Comparison of ENCODE assay signal across 19 mouse cellular contexts in genomic region chr15:79101531-79101930, GRCm38 (mm10). TPM values are rescaled to one million over a fixed set of nuclear protein-coding genes. Genes with fewer than 3 reads are reported as not detected.
A peak's percentile ranks its signal among the peaks of the same experiment; 100 is the strongest.
DNase-seq lines count a peak whose midpoint lies in the region; ATAC-seq and TF ChIP-seq lines count a peak whose summit lies in the region.
"Had no signal": no experiment of that assay in that cellular context is flagged by ENCODE, and none has a peak within 500 bp of the region (broad histone marks: within the 10 kb centered on the region; RNA-seq: fewer than 3 reads in every experiment).

No protein-coding gene starts in this region.

- H3K9me3 ChIP-seq in forebrain, embryonic 13.5 days (replicated peaks), result no peaks in the 10 kb centered on the region
- H3K9me3 ChIP-seq in forebrain, postnatal 0 days (ENCODE audit: low read length), result no peaks in the 10 kb centered on the region
- H3K9me3 ChIP-seq in hindbrain, embryonic 10.5 days, result no peaks in the 10 kb centered on the region
- no peaks in the 10 kb centered on the region for H3K9me3 ChIP-seq in hindbrain, embryonic 12.5 days (replicated peaks)
- H3K9me3 ChIP-seq in embryonic facial prominence, embryonic 15.5 days (replicated peaks), result no peaks in the 10 kb centered on the region
- H3K9me3 ChIP-seq: neural tube, embryonic 15.5 days had no signal

- H3K36me3 ChIP-seq in forebrain, embryonic 13.5 days (ENCODE audit: poor library complexity, severe bottlenecking), result peaks cover 2% of the 10 kb centered on the region
- H3K36me3 ChIP-seq in forebrain, postnatal 0 days (ENCODE audit: insufficient read depth), result 0 out of 2 replicates have a peak, but pooled peaks cover 3% of the 10 kb centered on the region
- H3K36me3 ChIP-seq in hindbrain, embryonic 10.5 days, result 0 out of 2 replicates have a peak, but pooled peaks cover 2% of the 10 kb centered on the region
- H3K36me3 ChIP-seq in hindbrain, embryonic 12.5 days, result no peaks in the 10 kb centered on the region
- H3K36me3 ChIP-seq in embryonic facial prominence, embryonic 15.5 days, result no peaks in the 10 kb centered on the region
- H3K36me3 ChIP-seq: neural tube, embryonic 15.5 days had no signal

- H3K27me3 ChIP-seq in forebrain, embryonic 13.5 days, result 0 out of 2 replicates have a peak, but pooled peaks cover 2% of the 10 kb centered on the region
- H3K27me3 ChIP-seq in forebrain, postnatal 0 days (ENCODE audit: insufficient read depth, low read length), result no peaks in the 10 kb centered on the region
- H3K27me3 ChIP-seq in hindbrain, embryonic 10.5 days (ENCODE audit: insufficient read depth, poor library complexity, severe bottlenecking), result no peaks in the 10 kb centered on the region
- no peaks in the 10 kb centered on the region for H3K27me3 ChIP-seq in hindbrain, embryonic 12.5 days
- H3K27me3 ChIP-seq in embryonic facial prominence, embryonic 15.5 days, result no peaks in the 10 kb centered on the region
- H3K27me3 ChIP-seq: neural tube, embryonic 15.5 days had no signal

- 0 out of 2 replicates have a peak, but pooled peaks cover 6% of the 10 kb centered on the region for H3K4me1 ChIP-seq in forebrain, embryonic 13.5 days
- H3K4me1 ChIP-seq in forebrain, postnatal 0 days (ENCODE audit: insufficient read depth), result no peaks in the 10 kb centered on the region
- H3K4me1 ChIP-seq in hindbrain, embryonic 10.5 days (replicated peaks), result peaks cover 44% of the 10 kb centered on the region
- peaks cover 8% of the 10 kb centered on the region; the same call in 1 of the 2 replicates for H3K4me1 ChIP-seq in hindbrain, embryonic 12.5 days
- H3K4me1 ChIP-seq in embryonic facial prominence, embryonic 15.5 days, result peaks cover 43% of the 10 kb centered on the region

- H3K4me3 ChIP-seq in forebrain, embryonic 13.5 days, result no peak overlapping the region
- H3K4me3 ChIP-seq in forebrain, postnatal 0 days (ENCODE audit: low read depth, low read length), result no peak overlapping the region
- no peak overlapping the region for H3K4me3 ChIP-seq in hindbrain, embryonic 10.5 days
- H3K4me3 ChIP-seq in hindbrain, embryonic 12.5 days, result no peak overlapping the region
- no peak overlapping the region for H3K4me3 ChIP-seq in embryonic facial prominence, embryonic 15.5 days (replicated peaks)
- H3K4me3 ChIP-seq: neural tube, embryonic 15.5 days had no signal

- peak overlapping the region; percentile 6; the same call in 1 of the 2 replicates for H3K9ac ChIP-seq in forebrain, embryonic 13.5 days
- H3K9ac ChIP-seq in forebrain, postnatal 0 days, result no peak overlapping the region
- no peak overlapping the region for H3K9ac ChIP-seq in hindbrain, embryonic 12.5 days
- H3K9ac ChIP-seq in embryonic facial prominence, embryonic 15.5 days, result no peak overlapping the region
- H3K9ac ChIP-seq: lung, embryonic 14.5 days; neural tube, embryonic 15.5 days had no signal

- ATAC-seq in forebrain, embryonic 13.5 days, result no peak
- no peak for ATAC-seq in forebrain, postnatal 0 days
- no peak for ATAC-seq in hindbrain, embryonic 12.5 days (ENCODE audit: low FRiP score)
- ATAC-seq in embryonic facial prominence, embryonic 15.5 days (ENCODE audit: insufficient number of reproducible peaks, low FRiP score, low TSS enrichment, low read depth), result no peak; the same call in 1 of the 2 replicates
- ATAC-seq: forebrain, embryonic 14.5 days; hindbrain, embryonic 16.5 days had no signal

- DNase-seq in forebrain, postnatal 0 days, result no peak
- no peak for DNase-seq in hindbrain, embryonic 10.5 days (ENCODE audit: low spot score)
- DNase-seq in 3T3-L1 (ENCODE audit: low read depth, low spot score), result peak; percentile 19
- DNase-seq in embryo, embryonic 9.5 days (ENCODE audit: extremely low spot score), result no peak
- DNase-seq in kidney, postnatal 36 days, result no peak
- DNase-seq: adrenal gland, adult 2 months; cerebellum, postnatal 10 days; gastrocnemius, postnatal 25 days; kidney, adult 2 months; left cerebral cortex, postnatal 4 days; lung, embryonic 14.5 days; spleen, adult 18-20 months had no signal

- H3K4me2 ChIP-seq in forebrain, embryonic 13.5 days, result no peak overlapping the region
- H3K4me2 ChIP-seq in forebrain, postnatal 0 days (ENCODE audit: low read depth), result no peak overlapping the region
- H3K4me2 ChIP-seq in hindbrain, embryonic 12.5 days (replicated peaks), result no peak overlapping the region
- no peak overlapping the region for H3K4me2 ChIP-seq in embryonic facial prominence, embryonic 15.5 days (replicated peaks)
- H3K4me2 ChIP-seq: lung, embryonic 14.5 days; neural tube, embryonic 15.5 days had no signal

- TF ChIP-seq CTCF in forebrain, postnatal 0 days (IDR thresholded peaks at IDR 0.05; ENCODE audit: low read depth), result no peak

- H3K27ac ChIP-seq in forebrain, embryonic 13.5 days, result no peak overlapping the region
- no peak overlapping the region for H3K27ac ChIP-seq in forebrain, postnatal 0 days (ENCODE audit: low read depth, low read length)
- H3K27ac ChIP-seq in hindbrain, embryonic 10.5 days, result 0 out of 2 replicates have a peak overlapping the region, but pooled peaks have one; percentile 45
- no peak overlapping the region for H3K27ac ChIP-seq in hindbrain, embryonic 12.5 days
- H3K27ac ChIP-seq in embryonic facial prominence, embryonic 15.5 days (replicated peaks), result peak overlapping the region; percentile 36
- H3K27ac ChIP-seq: neural tube, embryonic 15.5 days had no signal

RNA-seq across cellular contexts. Expression of gene Micall1, which starts 7.2 kb away (rescaled TPM):
- polyA plus RNA-seq in forebrain, embryonic 13.5 days (2015; fragmentation: Nextera tagmentation; extraction: Ambion mirVana), result 5.4 and 6.5 TPM in 2 replicates
- total RNA-seq in forebrain, postnatal 0 days (2014; rRNA removed), result 23.8 and 29.1 TPM in 2 replicates
- 7.2 and 8.0 TPM in 2 replicates for polyA plus RNA-seq in forebrain, postnatal 0 days (2015; fragmentation: Nextera tagmentation; extraction: Ambion mirVana)
- 7.0 and 8.8 TPM in 2 replicates for polyA plus RNA-seq in hindbrain, embryonic 10.5 days (2016; fragmentation: Nextera tagmentation; extraction: Ambion mirVana)
- polyA plus RNA-seq in hindbrain, embryonic 12.5 days (2016; fragmentation: Nextera tagmentation; extraction: Ambion mirVana), result 12.4 and 16.3 TPM in 2 replicates
- 16.8 and 17.3 TPM in 2 replicates for polyA plus RNA-seq in embryonic facial prominence, embryonic 15.5 days (2015; fragmentation: Nextera tagmentation; extraction: Ambion mirVana)

RNA-seq across cellular contexts. Expression of gene Eif3l, which starts 26.6 kb away (rescaled TPM):
- 207 and 215 TPM in 2 replicates for polyA plus RNA-seq in forebrain, embryonic 13.5 days (2015; fragmentation: Nextera tagmentation; extraction: Ambion mirVana)
- total RNA-seq in forebrain, postnatal 0 days (2014; rRNA removed), result 213 and 218 TPM in 2 replicates
- polyA plus RNA-seq in forebrain, postnatal 0 days (2015; fragmentation: Nextera tagmentation; extraction: Ambion mirVana), result 179 and 191 TPM in 2 replicates
- polyA plus RNA-seq in hindbrain, embryonic 10.5 days (2016; fragmentation: Nextera tagmentation; extraction: Ambion mirVana), result 238 and 262 TPM in 2 replicates
- polyA plus RNA-seq in hindbrain, embryonic 12.5 days (2016; fragmentation: Nextera tagmentation; extraction: Ambion mirVana), result 190 and 196 TPM in 2 replicates
- polyA plus RNA-seq in embryonic facial prominence, embryonic 15.5 days (2015; fragmentation: Nextera tagmentation; extraction: Ambion mirVana), result 197 and 205 TPM in 2 replicates

RNA-seq across cellular contexts. Expression of gene Ankrd54, which starts 38.8 kb away (rescaled TPM):
- polyA plus RNA-seq in forebrain, embryonic 13.5 days (2015; fragmentation: Nextera tagmentation; extraction: Ambion mirVana), result 53.0 and 53.9 TPM in 2 replicates
- 43.3 and 50.5 TPM in 2 replicates for total RNA-seq in forebrain, postnatal 0 days (2014; rRNA removed)
- polyA plus RNA-seq in forebrain, postnatal 0 days (2015; fragmentation: Nextera tagmentation; extraction: Ambion mirVana), result 41.2 and 45.8 TPM in 2 replicates
- 65.9 and 78.2 TPM in 2 replicates for polyA plus RNA-seq in hindbrain, embryonic 10.5 days (2016; fragmentation: Nextera tagmentation; extraction: Ambion mirVana)
- 56.8 and 60.3 TPM in 2 replicates for polyA plus RNA-seq in hindbrain, embryonic 12.5 days (2016; fragmentation: Nextera tagmentation; extraction: Ambion mirVana)
- polyA plus RNA-seq in embryonic facial prominence, embryonic 15.5 days (2015; fragmentation: Nextera tagmentation; extraction: Ambion mirVana), result 58.7 and 71.7 TPM in 2 replicates

RNA-seq across cellular contexts. Expression of gene Polr2f, which starts 39.3 kb away (rescaled TPM):
- 300 and 353 TPM in 2 replicates for polyA plus RNA-seq in forebrain, embryonic 13.5 days (2015; fragmentation: Nextera tagmentation; extraction: Ambion mirVana)
- 48.6 and 111 TPM in 2 replicates for total RNA-seq in forebrain, postnatal 0 days (2014; rRNA removed)
- 362 and 414 TPM in 2 replicates for polyA plus RNA-seq in forebrain, postnatal 0 days (2015; fragmentation: Nextera tagmentation; extraction: Ambion mirVana)
- polyA plus RNA-seq in hindbrain, embryonic 10.5 days (2016; fragmentation: Nextera tagmentation; extraction: Ambion mirVana), result 383 and 404 TPM in 2 replicates
- 298 and 337 TPM in 2 replicates for polyA plus RNA-seq in hindbrain, embryonic 12.5 days (2016; fragmentation: Nextera tagmentation; extraction: Ambion mirVana)
- 304 and 333 TPM in 2 replicates for polyA plus RNA-seq in embryonic facial prominence, embryonic 15.5 days (2015; fragmentation: Nextera tagmentation; extraction: Ambion mirVana)

RNA-seq across cellular contexts. Expression of gene 1700088E04Rik, which starts 39.5 kb away (rescaled TPM):
- polyA plus RNA-seq in forebrain, embryonic 13.5 days (2015; fragmentation: Nextera tagmentation; extraction: Ambion mirVana), result 12.1 and 13.7 TPM in 2 replicates
- 11.8 and 15.2 TPM in 2 replicates for total RNA-seq in forebrain, postnatal 0 days (2014; rRNA removed)
- 19.3 and 23.7 TPM in 2 replicates for polyA plus RNA-seq in forebrain, postnatal 0 days (2015; fragmentation: Nextera tagmentation; extraction: Ambion mirVana)
- polyA plus RNA-seq in hindbrain, embryonic 10.5 days (2016; fragmentation: Nextera tagmentation; extraction: Ambion mirVana), result 9.8 and 16.1 TPM in 2 replicates
- polyA plus RNA-seq in hindbrain, embryonic 12.5 days (2016; fragmentation: Nextera tagmentation; extraction: Ambion mirVana), result 13.4 and 15.8 TPM in 2 replicates
- 17.2 and 25.2 TPM in 2 replicates for polyA plus RNA-seq in embryonic facial prominence, embryonic 15.5 days (2015; fragmentation: Nextera tagmentation; extraction: Ambion mirVana)
- total RNA-seq: megakaryocyte, adult 5-6 weeks had no signal

Comparison
In these comparisons a context has a peak if more than half of its experiments do, and no peak if none do; other contexts are left out.
1. H3K27ac ChIP-seq: peak in hindbrain, embryonic 10.5 days (single experiment) and embryonic facial prominence, embryonic 15.5 days (single experiment); none in forebrain, embryonic 13.5 days (single experiment), forebrain, postnatal 0 days (single experiment) and hindbrain, embryonic 12.5 days (single experiment).